Mouse (Mus musculus) embryo, embryonic 11.5 days (tissue): ENCODE data around the gene Pex14.

Experiments
- DNase-seq: peaks from one replicate; pipeline ENCODE4 v3.0.0-alpha.2; 2012; ENCODE audit warnings: low read depth, low spot score

The Pex14 gene

GRCm38 (mm10) chr4:148985541-148986476, 113.9 kb downstream of the Pex14 start:
- DNase-seq = no peak

GRCm38 (mm10) chr4:148984701-148985540, 114.8 kb downstream of the Pex14 start:
- DNase-seq = no peak

- DNase-seq = no peak
Observed at GRCm38 (mm10) chr4:148982274-148982673, 117.4 kb downstream of the Pex14 start.

GRCm38 (mm10) chr4:148979837-148980236, 119.8 kb downstream of the Pex14 start:
- DNase-seq = no peak

- DNase-seq = no peak
Observed at GRCm38 (mm10) chr4:148978926-148979325, 120.8 kb downstream of the Pex14 start.

GRCm38 (mm10) chr4:148978221-148978855, 121.3 kb downstream of the Pex14 start:
- DNase-seq = no peak

- no peak for DNase-seq
Observed at GRCm38 (mm10) chr4:148974833-148975232, 124.8 kb downstream of the Pex14 start.

DNA sequence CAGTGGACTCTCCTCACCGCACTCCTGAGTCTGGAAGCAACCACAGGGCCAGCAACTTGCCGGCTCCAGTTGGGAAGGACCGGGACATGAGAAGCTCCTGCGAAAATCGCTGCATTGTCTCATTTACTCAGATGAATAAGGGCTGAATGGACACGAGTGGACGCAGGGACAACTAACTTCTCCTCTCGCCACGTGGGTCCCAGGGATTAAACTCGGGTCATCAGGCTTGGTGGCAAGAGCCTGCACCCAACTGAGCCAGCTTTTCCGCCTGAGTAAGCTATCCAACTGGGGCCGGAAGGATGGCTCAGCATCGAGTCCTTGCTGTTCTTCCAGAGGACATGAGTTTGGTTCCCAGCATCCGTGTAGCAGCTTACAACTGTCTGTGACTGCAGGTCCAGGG, 126.3 kb downstream of the Pex14 start:
- DNase-seq = no peak

DNA sequence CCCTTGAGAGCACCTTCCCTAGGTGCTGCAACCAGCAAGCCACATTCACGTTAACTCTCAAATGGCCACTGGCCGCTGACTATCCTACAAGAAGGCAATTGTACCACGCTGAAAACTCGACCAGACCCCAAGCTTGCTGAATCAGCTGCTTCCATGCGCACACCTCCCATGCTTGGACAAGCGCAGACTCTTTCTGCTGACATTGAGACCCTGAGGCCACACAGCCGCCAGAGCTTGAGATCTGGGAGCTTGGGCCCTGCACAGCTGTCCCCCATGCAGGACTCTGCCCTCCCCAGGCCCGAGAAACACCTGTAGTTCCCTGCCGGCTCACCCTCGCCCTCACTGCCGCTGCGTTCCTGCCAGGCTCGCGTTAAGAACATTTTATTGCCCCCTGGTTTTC, 127.0 kb downstream of the Pex14 start:
- no peak for DNase-seq

- DNase-seq = no peak
Observed at GRCm38 (mm10) chr4:148971613-148972242, 127.9 kb downstream of the Pex14 start.

GRCm38 (mm10) chr4:148970742-148971141, 128.9 kb downstream of the Pex14 start:
- DNase-seq = no peak

- DNase-seq = no peak
Observed at GRCm38 (mm10) chr4:148969610-148970009, 130.1 kb downstream of the Pex14 start.

DNA sequence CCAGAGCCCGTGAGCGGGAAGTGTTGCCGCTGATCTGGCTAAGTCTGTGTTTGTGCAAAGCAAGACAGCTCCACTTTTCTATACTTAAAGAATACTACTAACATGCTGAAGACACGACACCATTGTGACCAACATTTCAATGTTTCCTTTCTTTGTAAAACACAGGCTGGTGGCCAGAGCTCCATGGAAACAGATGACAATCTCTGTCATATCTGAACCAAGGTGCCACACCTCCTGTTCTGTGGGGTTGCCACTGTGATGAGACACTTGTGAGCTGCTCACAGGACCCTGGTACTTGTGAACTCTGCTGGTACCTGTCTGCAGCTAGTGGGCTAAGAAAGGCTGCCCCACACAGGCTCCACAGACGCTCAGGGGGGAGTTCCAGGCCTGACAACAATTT, 130.8 kb downstream of the Pex14 start:
- no peak for DNase-seq

- no peak for DNase-seq
Observed at GRCm38 (mm10) chr4:148966132-148966531, 133.5 kb downstream of the Pex14 start.

GRCm38 (mm10) chr4:148964541-148965310, 134.9 kb downstream of the Pex14 start:
- DNase-seq = no peak

DNA sequence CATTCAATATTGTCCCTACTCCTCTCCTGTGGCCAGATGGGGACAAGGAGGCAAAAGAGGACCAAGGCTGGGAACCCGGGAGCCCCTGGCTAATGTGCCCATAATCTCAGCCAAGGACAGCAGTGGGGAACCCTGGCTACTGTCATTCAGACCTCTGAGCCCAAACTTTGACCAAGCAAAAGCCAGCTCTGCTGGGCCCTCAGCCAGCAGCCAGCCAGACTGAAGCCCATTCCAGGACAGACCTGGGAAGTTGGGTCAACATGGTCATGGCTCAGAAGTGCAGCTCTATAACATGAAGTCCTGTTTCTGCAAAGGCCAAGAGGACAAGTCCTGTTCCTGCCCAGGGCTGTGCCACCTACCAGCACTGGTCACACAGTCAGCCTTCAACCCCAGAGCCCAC, 137.6 kb downstream of the Pex14 start:
- no peak for DNase-seq

GRCm38 (mm10) chr4:148961081-148961480, 138.6 kb downstream of the Pex14 start:
- no peak for DNase-seq

- no peak for DNase-seq
Observed at GRCm38 (mm10) chr4:148960011-148960410, 139.7 kb downstream of the Pex14 start.

DNA sequence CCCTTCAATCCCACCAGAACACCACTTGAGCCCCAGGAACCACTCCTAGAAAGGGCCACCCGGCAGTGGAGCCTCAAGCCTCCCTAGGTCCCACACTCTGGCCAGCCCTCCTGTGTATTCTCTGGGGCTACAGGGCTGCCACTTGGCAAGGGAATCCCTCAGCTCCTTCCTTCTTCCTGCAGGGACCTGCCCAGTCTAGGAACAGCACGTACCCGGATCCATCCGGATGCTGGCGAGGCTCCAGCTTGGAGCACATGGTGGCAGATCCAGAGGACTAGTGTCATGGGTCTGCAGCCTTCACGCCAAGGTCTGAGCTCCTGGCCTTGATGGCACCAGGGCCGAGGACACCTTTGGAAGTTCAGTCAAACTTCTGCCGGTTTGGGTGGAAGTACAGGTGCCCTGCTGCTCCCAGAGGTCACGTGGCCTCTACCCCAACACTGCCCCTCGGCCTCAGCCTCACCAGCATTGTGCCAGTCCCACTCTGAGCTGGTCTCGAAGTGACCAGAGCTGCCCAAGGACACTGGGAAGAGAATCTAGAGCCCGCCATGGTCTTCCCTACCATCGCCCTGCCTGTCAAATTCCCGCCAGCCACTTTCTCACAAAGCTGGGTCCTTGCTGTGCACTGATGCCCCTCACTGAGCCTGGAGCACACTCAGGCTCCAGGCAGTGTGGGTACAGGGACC, 144.4 kb downstream of the Pex14 start:
- DNase-seq = no peak
